Mouse (Mus musculus) liver, embryonic 14.5 days (tissue): ENCODE measurements at regions not wholly inside any gene's neighbourhood (a gene's known extent, or its start where the extent isn't known, plus 50 kb on each side); places are given as distances from the start of the nearest gene placed in this dataset.

ENCODE experiments used
- ATAC-seq: fragments of 200-750 bp; cut with Nextera tagmentation; 2 replicates; pipeline ENCODE4 v1.8.0; 2017; ENCODE audit warnings: moderate number of reproducible peaks, mild to moderate bottlenecking, moderate library complexity; ENCODE audit not compliant: insufficient read depth
- DNase-seq, 3 experiments: peaks; one replicate each; pipeline ENCODE4 v3.0.0-alpha.2; 2012 to 2013; ENCODE audit warnings: low read depth in 3 of 3, low spot score in 3 of 3
- H3K27ac ChIP-seq: fragments of 300-500 bp; sonication (generic); 2 replicates; pipeline ENCODE4 v1.5.1; 2014; ENCODE audit warnings: moderate library complexity, mild to moderate bottlenecking, control low read depth, inconsistent platforms
- H3K27me3 ChIP-seq: fragments of 300-500 bp; sonication (generic); 2 replicates; pipeline ENCODE4 v1.6.1; 2014; ENCODE audit warnings: mild to moderate bottlenecking, low read length, moderate library complexity; ENCODE audit not compliant: control insufficient read depth, insufficient read depth
- H3K36me3 ChIP-seq: fragments of 300-500 bp; sonication (generic); replicated peaks from 2 replicates; pipeline ENCODE4 v1.6.1; 2014; ENCODE audit warnings: low read depth; ENCODE audit not compliant: control insufficient read depth, insufficient read depth
- H3K4me1 ChIP-seq, 2 experiments: fragments of 200-500 bp in 1 of 2; fragments of 300-500 bp in 1 of 2; sonication (generic) in 1 of 2; replicated peaks; 2 replicates each; pipeline ENCODE4 v1.6.1; 2012 to 2014; ENCODE audit warnings: antibody characterized with exemption in 1 of 2, inconsistent platforms in 1 of 2, low read length in 1 of 2; ENCODE audit not compliant: control insufficient read depth in 2 of 2, insufficient read depth in 2 of 2
- H3K4me2 ChIP-seq: fragments of 300-500 bp; sonication (generic); 2 replicates; pipeline ENCODE4 v1.6.1; 2014; ENCODE audit warnings: low read depth, mild to moderate bottlenecking, control low read depth, moderate library complexity
- H3K4me3 ChIP-seq, 2 experiments: fragments of 200-500 bp in 1 of 2; fragments of 300-500 bp in 1 of 2; sonication (generic) in 1 of 2; 2 replicates each; pipeline ENCODE4 v1.5.1; 2012 to 2014; ENCODE audit warnings: low read depth in 2 of 2, low read length in 2 of 2, mild to moderate bottlenecking in 2 of 2, control low read depth in 1 of 2, inconsistent platforms in 1 of 2, moderate library complexity in 1 of 2; ENCODE audit not compliant: insufficient read depth in 1 of 2
- H3K9ac ChIP-seq: fragments of 300-500 bp; sonication (generic); replicated peaks from 2 replicates; pipeline ENCODE4 v1.6.1; 2014; ENCODE audit warnings: mild to moderate bottlenecking, control low read depth, moderate library complexity
- H3K9me3 ChIP-seq: fragments of 300-500 bp; sonication (generic); 2 replicates; pipeline ENCODE4 v1.6.1; 2016; ENCODE audit warnings: low read length, mixed read lengths; ENCODE audit not compliant: control insufficient read depth
- CTCF ChIP-seq: IDR thresholded peaks from 2 replicates; pipeline ENCODE4 v1.5.1; 2016; ENCODE audit warnings: antibody characterized with exemption, low read depth, control low read depth
- EP300 ChIP-seq: IDR thresholded peaks from 2 replicates; pipeline ENCODE4 v1.6.1; 2016; ENCODE audit warnings: antibody characterized with exemption, low read depth
- WGBS: fragments of 180-500 bp; shearing (Covaris S2); extraction: QIAGEN DNeasy Blood & Tissue Kit; methylation state at CpG from one replicate; pipeline ENCODE4 v1.1.7; 2014; ENCODE audit not compliant: insufficient replicate concordance; 5-methylcytosine and 5-hydroxymethylcytosine counted together

DNA sequence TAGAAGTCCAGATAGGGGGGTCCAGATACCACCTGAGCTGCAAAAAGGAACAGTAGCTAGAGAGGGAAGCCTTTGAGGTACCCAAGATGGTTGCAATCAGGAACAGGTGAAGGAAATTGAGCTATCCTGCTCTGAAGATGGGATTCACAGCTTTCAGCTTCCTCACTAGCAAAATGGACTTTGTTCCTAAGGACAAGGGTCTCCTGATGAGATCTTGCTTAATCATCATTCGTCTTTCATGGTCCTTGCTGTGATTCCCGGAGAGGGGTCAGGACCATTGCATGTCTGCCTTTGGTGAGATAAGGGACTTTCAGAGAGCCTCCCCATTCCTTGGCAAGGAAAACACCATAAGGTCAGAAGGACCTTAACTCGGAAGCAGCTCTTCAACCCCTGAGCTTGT lies 549.4 kb upstream of the Mgmt start:
- Histone ChIP-seq H3K36me3 (no peaks in the 10 kb centered on the region), H3K4me1 (no peaks in the 10 kb centered on the region), H3K27ac (no peak overlapping the region), H3K9ac (no peak overlapping the region), H3K27me3 (no peaks in the 10 kb centered on the region), H3K4me2 (no peak overlapping the region), H3K9me3 (no peaks in the 10 kb centered on the region), H3K4me3 (no peak overlapping the region)
- TF ChIP-seq CTCF (no peak), EP300 (no peak)
- ATAC-seq: no peak
- DNase-seq: no peak
- 32% methylated on average over 3 of the region's 3 CpGs for WGBS

DNA sequence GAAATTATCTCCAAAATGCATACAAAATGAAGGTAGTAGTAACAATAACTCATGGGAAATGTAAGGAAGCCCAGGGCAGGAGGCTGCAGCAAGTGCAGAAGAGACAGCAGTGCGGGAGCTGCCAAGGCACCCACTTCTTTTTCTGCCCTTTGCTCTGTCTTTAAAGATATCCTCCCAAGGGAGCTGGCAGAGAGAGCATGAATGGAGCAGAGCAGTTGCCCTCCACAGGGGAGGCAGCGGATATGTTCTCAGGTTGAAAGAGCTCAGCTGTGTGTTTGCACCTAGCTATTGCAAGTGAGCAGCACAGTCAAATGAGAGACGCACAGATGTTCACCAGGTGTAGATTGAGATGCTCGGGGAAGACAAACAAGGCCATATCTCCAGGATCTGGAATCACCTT lies 547.9 kb upstream of the Mgmt start:
- Histone ChIP-seq H3K4me2 (no peak overlapping the region), H3K27ac (no peak overlapping the region), H3K4me3 (no peak overlapping the region), H3K4me1 (no peaks in the 10 kb centered on the region), H3K9ac (no peak overlapping the region), H3K9me3 (no peaks in the 10 kb centered on the region), H3K36me3 (no peaks in the 10 kb centered on the region), H3K27me3 (no peaks in the 10 kb centered on the region)
- ATAC-seq (no peak), DNase-seq (no peak)
- TF ChIP-seq CTCF (no peak), EP300 (no peak)
- WGBS: 54% methylated on average over 4 of the region's 4 CpGs

DNA sequence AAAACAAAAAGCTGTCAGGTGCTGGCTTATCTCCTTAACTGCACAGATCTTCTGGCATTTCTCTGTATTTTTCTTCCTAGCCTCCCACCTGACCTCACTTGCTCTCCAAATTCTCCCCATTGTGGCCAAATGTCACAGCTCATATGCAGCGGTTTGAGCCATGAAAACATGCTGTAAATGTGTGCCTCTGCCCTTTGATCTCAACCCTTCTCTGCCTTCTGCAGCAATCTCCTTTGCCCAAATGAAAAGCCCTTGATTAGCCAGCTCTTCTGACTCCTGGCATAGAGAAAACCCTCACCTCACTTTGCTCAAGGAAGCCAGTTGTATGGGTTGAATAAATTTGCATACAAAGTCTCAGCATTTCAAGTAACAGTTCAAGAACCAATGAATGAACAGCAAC lies 546.1 kb upstream of the Mgmt start:
- TF ChIP-seq EP300 (no peak), CTCF (no peak)
- Histone ChIP-seq H3K27ac (no peak overlapping the region), H3K36me3 (no peaks in the 10 kb centered on the region), H3K4me3 (no peak overlapping the region), H3K9me3 (no peaks in the 10 kb centered on the region), H3K9ac (no peak overlapping the region), H3K4me1 (no peaks in the 10 kb centered on the region), H3K27me3 (no peaks in the 10 kb centered on the region), H3K4me2 (no peak overlapping the region)
- ATAC-seq (no peak), DNase-seq (no peak)
- 31% methylated on average over 1 of the region's 1 CpGs for WGBS

DNA sequence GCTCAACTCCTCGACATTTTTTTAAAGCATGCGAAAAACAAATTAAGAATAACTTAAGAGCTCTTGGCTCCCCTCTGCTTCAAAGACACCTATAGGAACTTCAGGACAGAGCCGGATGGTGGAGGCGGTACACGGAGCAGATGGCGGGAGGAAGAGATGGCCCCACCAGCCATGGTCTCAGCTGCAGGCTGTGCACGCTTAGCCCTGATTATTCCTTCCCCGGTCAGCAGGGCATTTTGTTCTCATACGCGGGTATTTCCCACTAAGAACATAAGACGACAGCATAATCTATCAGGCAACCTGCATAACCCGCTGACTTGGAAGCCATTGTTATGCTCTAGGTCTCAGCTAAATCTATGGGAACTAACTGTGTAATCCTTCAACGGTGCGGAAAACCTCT lies 544.8 kb upstream of the Mgmt start:
- Histone ChIP-seq H3K9me3 (no peaks in the 10 kb centered on the region), H3K4me2 (no peak overlapping the region), H3K4me3 (no peak overlapping the region), H3K27me3 (no peaks in the 10 kb centered on the region), H3K36me3 (no peaks in the 10 kb centered on the region), H3K9ac (no peak overlapping the region), H3K4me1 (no peaks in the 10 kb centered on the region), H3K27ac (no peak overlapping the region)
- ATAC-seq (no peak), DNase-seq (no peak)
- 77% methylated on average over 14 of the region's 14 CpGs for WGBS
- no peak for TF ChIP-seq CTCF
- TF ChIP-seq EP300: no peak

DNA sequence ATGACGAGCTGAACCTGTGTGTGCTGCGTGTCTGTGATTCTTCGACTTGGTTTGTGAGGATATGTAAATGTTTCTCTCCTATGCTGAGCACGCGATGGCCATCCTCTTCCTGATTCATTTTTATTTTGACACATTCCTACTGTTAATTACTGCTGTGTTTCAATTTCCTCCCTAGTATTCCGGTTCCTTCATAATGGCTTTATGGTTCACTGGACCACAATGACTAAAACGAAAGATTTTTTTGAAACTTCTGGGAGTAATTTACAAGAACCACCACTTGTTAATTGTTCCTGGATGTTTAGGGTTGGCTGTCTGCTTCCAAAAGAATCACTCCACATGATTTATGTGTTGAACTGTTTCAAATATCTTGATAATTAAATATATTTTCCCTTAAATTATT lies 537.4 kb upstream of the Mgmt start:
- no peak overlapping the region for H3K9ac ChIP-seq
- TF ChIP-seq CTCF: no peak
- no peak for TF ChIP-seq EP300
- no peak overlapping the region for H3K27ac ChIP-seq
- H3K9me3 ChIP-seq: no peaks in the 10 kb centered on the region
- DNase-seq: no peak
- no peaks in the 10 kb centered on the region for H3K27me3 ChIP-seq
- WGBS: 64% methylated on average over 7 of the region's 7 CpGs
- ATAC-seq: no peak
- H3K4me1 ChIP-seq: no peaks in the 10 kb centered on the region
- H3K4me3 ChIP-seq: no peak overlapping the region
- no peaks in the 10 kb centered on the region for H3K36me3 ChIP-seq
- no peak overlapping the region for H3K4me2 ChIP-seq
